Mouse (Mus musculus) liver, embryonic 14.5 days (tissue): Measurements from ENCODE around the gene Uqcrq. TPM values are rescaled to one million over a fixed set of nuclear protein-coding genes. Genes with fewer than 3 reads are reported as not detected.

Experiments
- ATAC-seq: fragments of 200-750 bp; cut with Nextera tagmentation; 2 replicates; pipeline ENCODE4 v1.8.0; 2017; ENCODE audit warnings: moderate number of reproducible peaks, mild to moderate bottlenecking, moderate library complexity; ENCODE audit not compliant: insufficient read depth
- DNase-seq, 3 experiments: peaks; one replicate each; pipeline ENCODE4 v3.0.0-alpha.2; 2012 to 2013; ENCODE audit warnings: low read depth in 3 of 3, low spot score in 3 of 3
- H3K27ac ChIP-seq: fragments of 300-500 bp; sonication (generic); 2 replicates; pipeline ENCODE4 v1.5.1; 2014; ENCODE audit warnings: moderate library complexity, mild to moderate bottlenecking, control low read depth, inconsistent platforms
- H3K27me3 ChIP-seq: fragments of 300-500 bp; sonication (generic); 2 replicates; pipeline ENCODE4 v1.6.1; 2014; ENCODE audit warnings: mild to moderate bottlenecking, low read length, moderate library complexity; ENCODE audit not compliant: control insufficient read depth, insufficient read depth
- H3K36me3 ChIP-seq: fragments of 300-500 bp; sonication (generic); replicated peaks from 2 replicates; pipeline ENCODE4 v1.6.1; 2014; ENCODE audit warnings: low read depth; ENCODE audit not compliant: control insufficient read depth, insufficient read depth
- H3K4me1 ChIP-seq, 2 experiments: fragments of 200-500 bp in 1 of 2; fragments of 300-500 bp in 1 of 2; sonication (generic) in 1 of 2; replicated peaks; 2 replicates each; pipeline ENCODE4 v1.6.1; 2012 to 2014; ENCODE audit warnings: antibody characterized with exemption in 1 of 2, inconsistent platforms in 1 of 2, low read length in 1 of 2; ENCODE audit not compliant: control insufficient read depth in 2 of 2, insufficient read depth in 2 of 2
- H3K4me2 ChIP-seq: fragments of 300-500 bp; sonication (generic); 2 replicates; pipeline ENCODE4 v1.6.1; 2014; ENCODE audit warnings: low read depth, mild to moderate bottlenecking, control low read depth, moderate library complexity
- H3K4me3 ChIP-seq, 2 experiments: fragments of 200-500 bp in 1 of 2; fragments of 300-500 bp in 1 of 2; sonication (generic) in 1 of 2; 2 replicates each; pipeline ENCODE4 v1.5.1; 2012 to 2014; ENCODE audit warnings: low read depth in 2 of 2, low read length in 2 of 2, mild to moderate bottlenecking in 2 of 2, control low read depth in 1 of 2, inconsistent platforms in 1 of 2, moderate library complexity in 1 of 2; ENCODE audit not compliant: insufficient read depth in 1 of 2
- H3K9ac ChIP-seq: fragments of 300-500 bp; sonication (generic); replicated peaks from 2 replicates; pipeline ENCODE4 v1.6.1; 2014; ENCODE audit warnings: mild to moderate bottlenecking, control low read depth, moderate library complexity
- H3K9me3 ChIP-seq: fragments of 300-500 bp; sonication (generic); 2 replicates; pipeline ENCODE4 v1.6.1; 2016; ENCODE audit warnings: low read length, mixed read lengths; ENCODE audit not compliant: control insufficient read depth
- CTCF ChIP-seq: IDR thresholded peaks from 2 replicates; pipeline ENCODE4 v1.5.1; 2016; ENCODE audit warnings: antibody characterized with exemption, low read depth, control low read depth
- EP300 ChIP-seq: IDR thresholded peaks from 2 replicates; pipeline ENCODE4 v1.6.1; 2016; ENCODE audit warnings: antibody characterized with exemption, low read depth
- WGBS: fragments of 180-500 bp; shearing (Covaris S2); extraction: QIAGEN DNeasy Blood & Tissue Kit; methylation state at CpG from one replicate; pipeline ENCODE4 v1.1.7; 2014; ENCODE audit not compliant: insufficient replicate concordance; 5-methylcytosine and 5-hydroxymethylcytosine counted together
- polyA plus RNA-seq, 2 experiments: library from polyadenylated mRNA; depleted of rRNA in 1 of 2; stranded (reverse) in 1 of 2; unstranded in 1 of 2; fragments of >200 nt; fragmentation: Nextera tagmentation in 1 of 2; extraction: Ambion mirVana in 1 of 2; gene quantifications; 2 replicates each; pipeline versions ENCODE4 v1.2.1 to v1.2.3; 2012 to 2014

Gene Uqcrq
- polyA plus RNA-seq, 2 experiments, result 237 to 677 TPM

DNA sequence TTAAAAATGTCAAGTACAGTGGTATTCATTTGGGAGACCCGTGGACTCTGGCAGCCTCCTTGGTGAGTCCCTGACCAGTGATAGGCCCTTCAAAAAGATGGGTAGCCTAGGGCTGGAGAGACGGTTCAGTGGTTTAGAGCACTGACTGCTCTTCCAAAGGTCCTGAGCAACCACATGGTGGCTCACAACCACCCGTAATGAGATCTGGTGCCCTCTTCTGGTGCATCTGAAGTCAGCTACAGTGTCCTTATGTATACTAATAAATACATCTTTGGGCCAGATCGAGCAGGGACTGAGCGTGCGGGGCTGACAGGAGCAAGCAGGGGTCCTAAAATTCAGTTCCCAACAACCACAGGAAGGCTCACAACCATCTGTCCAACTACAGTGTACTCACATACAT lies 13.2 kb upstream of the Uqcrq start:
- Histone ChIP-seq H3K27ac (no peak overlapping the region), H3K4me1 (peaks cover 0 to 17% of the 10 kb centered on the region in 2 experiments; a peak in 2 of 4 replicates), H3K4me3 (no peak overlapping the region), H3K27me3 (no peaks in the 10 kb centered on the region), H3K9ac (no peak overlapping the region), H3K4me2 (no peak overlapping the region), H3K9me3 (no peaks in the 10 kb centered on the region), H3K36me3 (no peaks in the 10 kb centered on the region)
- TF ChIP-seq CTCF, result peak; percentile 85
- TF ChIP-seq EP300, result no peak
- no peak for DNase-seq
- WGBS, result 14% methylated on average over 6 of the region's 6 CpGs
- ATAC-seq, result peak; percentile 57; the same call in 1 of the 2 replicates

- no peaks in the 10 kb centered on the region for H3K9me3 ChIP-seq
- H3K4me3 ChIP-seq, result no peak overlapping the region
- WGBS, result 1% methylated on average over 12 of the region's 12 CpGs
- peaks cover 0 to 17% of the 10 kb centered on the region in 2 experiments; a peak in 2 of 4 replicates for H3K4me1 ChIP-seq
- H3K4me2 ChIP-seq, result peak overlapping the region; percentile 13; the same call in 1 of the 2 replicates
- H3K36me3 ChIP-seq, result no peaks in the 10 kb centered on the region
- H3K27ac ChIP-seq, result no peak overlapping the region
- no peak overlapping the region for H3K9ac ChIP-seq
- TF ChIP-seq CTCF (no peak), EP300 (no peak)
- ATAC-seq (no peak), DNase-seq (no peak)
- no peaks in the 10 kb centered on the region for H3K27me3 ChIP-seq
These were observed 11.3 kb upstream of the Uqcrq start for GRCm38 (mm10) chr11:53441921-53442320.

- no peak for TF ChIP-seq EP300
- WGBS, result 73% methylated on average over 6 of the region's 6 CpGs
- no peak overlapping the region for H3K9ac ChIP-seq
- no peaks in the 10 kb centered on the region for H3K36me3 ChIP-seq
- H3K27ac ChIP-seq, result no peak overlapping the region
- no peaks in the 10 kb centered on the region for H3K27me3 ChIP-seq
- DNase-seq (no peak), ATAC-seq (no peak)
- no peak overlapping the region for H3K4me3 ChIP-seq
- H3K9me3 ChIP-seq, result no peaks in the 10 kb centered on the region
- no peak overlapping the region for H3K4me2 ChIP-seq
- peaks cover 20 to 28% of the 10 kb centered on the region in 2 experiments for H3K4me1 ChIP-seq
These were observed 5.7 kb upstream of the Uqcrq start for GRCm38 (mm10) chr11:53436338-53436737.

DNA sequence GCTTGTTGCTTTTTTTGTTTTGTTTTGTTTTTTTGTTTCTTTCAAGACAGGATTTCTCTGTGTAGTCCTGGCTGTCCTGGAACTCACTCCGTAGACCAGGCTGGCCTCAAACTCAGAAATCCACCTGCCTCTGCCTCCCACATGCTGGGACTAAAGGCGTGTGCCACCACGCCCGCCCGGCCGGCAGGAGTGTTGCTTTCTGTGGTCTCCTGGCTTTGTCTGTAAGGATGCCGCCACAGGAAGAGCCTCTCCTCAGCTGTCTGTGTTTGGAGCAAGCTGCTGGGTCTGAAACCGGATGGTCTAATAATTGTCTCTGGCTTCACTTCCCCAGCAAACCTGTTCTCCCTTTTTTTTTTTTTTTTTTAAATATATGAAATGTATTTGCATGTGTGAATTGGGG lies 4.9 kb upstream of the Uqcrq start:
- Histone ChIP-seq H3K4me1 (peaks cover 21 to 28% of the 10 kb centered on the region in 2 experiments), H3K4me2 (no peak overlapping the region), H3K9me3 (no peaks in the 10 kb centered on the region), H3K27me3 (no peaks in the 10 kb centered on the region), H3K36me3 (no peaks in the 10 kb centered on the region), H3K27ac (no peak overlapping the region), H3K4me3 (no peak overlapping the region), H3K9ac (no peak overlapping the region)
- 49% methylated on average over 8 of the region's 8 CpGs for WGBS
- ATAC-seq (no peak), DNase-seq (no peak)
- TF ChIP-seq CTCF, result no peak
- TF ChIP-seq EP300, result no peak

DNA sequence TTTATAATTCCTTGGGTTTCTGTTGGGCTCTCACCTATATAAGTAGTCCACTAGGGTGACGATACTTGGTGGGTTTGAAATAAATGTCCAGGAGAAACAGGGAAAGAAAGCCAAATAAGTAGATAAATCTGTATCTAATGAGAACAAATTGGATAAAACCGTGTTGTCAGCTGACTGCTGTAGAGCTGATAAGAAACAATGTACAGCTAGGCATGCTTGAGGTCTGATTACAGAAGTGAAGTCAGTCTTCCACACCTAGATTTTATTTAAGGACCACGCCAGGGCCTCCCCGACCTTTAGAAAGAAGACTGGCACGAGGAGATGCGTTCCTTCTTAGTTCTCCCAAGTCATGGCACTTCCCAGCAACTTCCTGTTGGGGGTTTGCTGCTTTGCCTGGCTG lies 2.4 kb upstream of the Uqcrq start:
- Histone ChIP-seq H3K27ac (no peak overlapping the region), H3K9ac (no peak overlapping the region; the same call in 1 of the 2 replicates), H3K9me3 (no peaks in the 10 kb centered on the region), H3K27me3 (no peaks in the 10 kb centered on the region), H3K4me1 (peaks cover 24 to 33% of the 10 kb centered on the region in 2 experiments), H3K36me3 (peaks cover 8% of the 10 kb centered on the region), H3K4me2 (peak overlapping the region; percentile 34), H3K4me3 (no peak overlapping the region)
- WGBS, result 10% methylated on average over 6 of the region's 6 CpGs
- DNase-seq (peak in 1 of 3 experiments; percentile 34), ATAC-seq (no peak)
- TF ChIP-seq EP300, result peak; percentile 65
- no peak for TF ChIP-seq CTCF
